Mouse (Mus musculus) thymus, adult 2 months (tissue): ENCODE data around the gene Zmiz2. TPM values are rescaled to one million over a fixed set of nuclear protein-coding genes. Genes with fewer than 3 reads are reported as not detected.
"Not testable (repeated sequence)": the region's sequence is repeated elsewhere in the genome, so short reads cannot be mapped to it uniquely, and the experiment has no call there.

Experiments used
- DNase-seq: peaks from one replicate; pipeline ENCODE4 v3.0.0; 2021
- H3K27ac ChIP-seq: fragments of 200-500 bp; 2 replicates; pipeline ENCODE4 v1.5.1; 2012; ENCODE audit warnings: low read length, control low read depth; ENCODE audit not compliant: control insufficient read depth, insufficient read depth
- H3K27me3 ChIP-seq: fragments of 200-500 bp; 2 replicates; pipeline ENCODE4 v1.6.1; 2012; ENCODE audit warnings: mild to moderate bottlenecking, low read length, moderate library complexity, mixed read lengths; ENCODE audit not compliant: control insufficient read depth, insufficient read depth
- H3K36me3 ChIP-seq: fragments of 200-500 bp; 2 replicates; pipeline ENCODE4 v1.6.1; 2012; ENCODE audit warnings: mild to moderate bottlenecking, low read length, moderate library complexity; ENCODE audit not compliant: control insufficient read depth, insufficient read depth
- H3K4me1 ChIP-seq: fragments of 200-500 bp; replicated peaks from 2 replicates; pipeline ENCODE4 v1.6.1; 2012; ENCODE audit warnings: low read length; ENCODE audit not compliant: control insufficient read depth, insufficient read depth
- H3K4me3 ChIP-seq: fragments of 200-500 bp; 2 replicates; pipeline ENCODE4 v1.5.1; 2012; ENCODE audit warnings: mild to moderate bottlenecking, low read length, control low read depth, moderate library complexity; ENCODE audit not compliant: control insufficient read depth, insufficient read depth
- CTCF ChIP-seq: fragments of 200-500 bp; IDR thresholded peaks from 2 replicates; pipeline ENCODE4 v1.5.1; 2012; ENCODE audit warnings: mild to moderate bottlenecking, control low read depth, low read length, moderate library complexity, borderline replicate concordance; ENCODE audit not compliant: control insufficient read depth, poor library complexity, insufficient read depth; ENCODE audit errors: extremely low read depth
- POLR2A ChIP-seq: fragments of 200-500 bp; IDR thresholded peaks from 2 replicates; pipeline ENCODE4 v1.6.1; 2012; ENCODE audit warnings: mild to moderate bottlenecking, low read length, control low read depth, moderate library complexity; ENCODE audit not compliant: control insufficient read depth, poor library complexity, insufficient read depth; ENCODE audit errors: extremely low read depth
- WGBS: fragments of 180-500 bp; shearing (Covaris S2); methylation state at CpG from one replicate; pipeline ENCODE4 v1.1.7; 2018; 5-methylcytosine and 5-hydroxymethylcytosine counted together
- polyA plus RNA-seq: library from polyadenylated mRNA; depleted of rRNA; stranded (reverse); fragments of >200 nt; gene quantifications from 2 replicates; pipeline ENCODE4 v1.2.3, GENCODE M21; 2012; rRNA removed

Zmiz2 gene
- polyA plus RNA-seq, 1 experiment = 137 TPM

GRCm38 (mm10) chr11:6445951-6446350 is 57.1 kb downstream of the Zmiz2 start:
- 93% methylated on average over 7 of the region's 7 CpGs for WGBS
- H3K36me3 ChIP-seq = 0 out of 2 replicates have a peak, but pooled peaks cover 3% of the 10 kb centered on the region
- H3K4me3 ChIP-seq = no peak overlapping the region
- H3K27ac ChIP-seq = no peak overlapping the region
- TF ChIP-seq POLR2A (no peak), CTCF (no peak)
- no peak for DNase-seq
- H3K4me1 ChIP-seq = no peaks in the 10 kb centered on the region
- no peaks in the 10 kb centered on the region for H3K27me3 ChIP-seq

GRCm38 (mm10) chr11:6447493-6447892 is 58.6 kb downstream of the Zmiz2 start:
- no peak for TF ChIP-seq POLR2A
- no peak for TF ChIP-seq CTCF
- no peak for DNase-seq
- Histone ChIP-seq H3K4me1 (no peaks in the 10 kb centered on the region), H3K27me3 (no peaks in the 10 kb centered on the region), H3K4me3 (no peak overlapping the region), H3K36me3 (no peaks in the 10 kb centered on the region), H3K27ac (no peak overlapping the region)
- WGBS = 98% methylated on average over 4 of the region's 4 CpGs

- H3K27me3 ChIP-seq, DNase-seq, H3K36me3 ChIP-seq, H3K4me1 ChIP-seq, H3K4me3 ChIP-seq, H3K27ac ChIP-seq: not testable (repeated sequence)
- WGBS = 96% methylated on average over 5 of the region's 5 CpGs
These were observed 59.3 kb downstream of the Zmiz2 start for GRCm38 (mm10) chr11:6448155-6448554.

Other genes starting within 250 kb of the Zmiz2 start
- gene A730071L15Rik, start 189.0 kb upstream of the Zmiz2 start, polyA plus RNA-seq = 0.09 and 0.10 TPM in 2 replicates
- gene Nudcd3, start 188.7 kb upstream of the Zmiz2 start, polyA plus RNA-seq = 52.1 and 62.2 TPM in 2 replicates
- 0.20 and 0.24 TPM in 2 replicates for gene Npc1l1, start 158.9 kb upstream of the Zmiz2 start, polyA plus RNA-seq
- gene Ddx56, start 121.3 kb upstream of the Zmiz2 start, polyA plus RNA-seq = 43.4 and 45.5 TPM in 2 replicates
- gene Tmed4, start 114.2 kb upstream of the Zmiz2 start, polyA plus RNA-seq = 102 and 109 TPM in 2 replicates
- gene Ogdh, start 97.4 kb upstream of the Zmiz2 start, polyA plus RNA-seq = 153 and 168 TPM in 2 replicates
- gene Ppia, start 26.4 kb downstream of the Zmiz2 start, polyA plus RNA-seq = 1,363 and 1,486 TPM in 2 replicates
- gene H2afv, start 55.4 kb downstream of the Zmiz2 start, polyA plus RNA-seq = 163 and 178 TPM in 2 replicates
- gene Purb, start 86.8 kb downstream of the Zmiz2 start, polyA plus RNA-seq = 12.7 and 17.8 TPM in 2 replicates
- 202 and 216 TPM in 2 replicates for gene Myo1g, start 131.9 kb downstream of the Zmiz2 start, polyA plus RNA-seq
- gene Ccm2, start 157.8 kb downstream of the Zmiz2 start, polyA plus RNA-seq = 450 and 470 TPM in 2 replicates
- 0.33 and 0.36 TPM in 2 replicates for gene Nacad, start 217.0 kb downstream of the Zmiz2 start, polyA plus RNA-seq
- 190 and 191 TPM in 2 replicates for gene Tbrg4, start 237.0 kb downstream of the Zmiz2 start, polyA plus RNA-seq
- gene Wap, start 249.6 kb downstream of the Zmiz2 start, polyA plus RNA-seq = 0.56 and 1.2 TPM in 2 replicates